Mouse (Mus musculus) hematopoietic stem cell, adult 5-6 weeks (primary cell): ENCODE measurements at regions not wholly inside any gene's neighbourhood (a gene's known extent, or its start where the extent isn't known, plus 50 kb on each side); places are given as distances from the start of the nearest gene placed in this dataset.

Experiments used
- ATAC-seq, 2 experiments: fragments of 125-278 bp in 1 of 2; replicated peaks in 1 of 2; 2 replicates each; pipeline ENCODE4 v1.8.0; 2016 to 2017; ENCODE audit warnings: inconsistent platforms in 2 of 2, mild to moderate bottlenecking in 2 of 2, moderate number of reproducible peaks in 2 of 2, low read depth in 1 of 2, moderate TSS enrichment in 1 of 2; ENCODE audit not compliant: low FRiP score in 2 of 2, poor library complexity in 2 of 2, severe bottlenecking in 2 of 2, insufficient read depth in 1 of 2, low TSS enrichment in 1 of 2

DNA sequence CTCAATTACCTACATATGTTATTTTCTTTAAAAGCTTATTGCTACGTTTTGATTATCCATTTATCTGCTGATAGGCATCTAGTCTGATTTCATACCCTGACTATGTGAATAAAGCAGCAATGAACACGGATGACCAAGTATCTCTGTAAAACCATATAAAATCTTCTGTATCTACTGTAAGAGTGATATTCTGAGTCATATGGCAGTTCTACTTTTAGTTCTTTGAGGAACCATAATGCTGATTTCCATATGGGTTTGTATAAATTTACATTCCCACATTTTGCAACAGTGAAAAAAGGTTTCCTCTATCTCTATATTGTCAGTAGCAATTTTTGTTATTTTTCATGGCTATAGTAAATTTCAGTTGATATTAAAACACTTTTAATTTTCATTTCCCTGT, 280.6 kb downstream of the Fsip2 start:
- ATAC-seq, result no peak

DNA sequence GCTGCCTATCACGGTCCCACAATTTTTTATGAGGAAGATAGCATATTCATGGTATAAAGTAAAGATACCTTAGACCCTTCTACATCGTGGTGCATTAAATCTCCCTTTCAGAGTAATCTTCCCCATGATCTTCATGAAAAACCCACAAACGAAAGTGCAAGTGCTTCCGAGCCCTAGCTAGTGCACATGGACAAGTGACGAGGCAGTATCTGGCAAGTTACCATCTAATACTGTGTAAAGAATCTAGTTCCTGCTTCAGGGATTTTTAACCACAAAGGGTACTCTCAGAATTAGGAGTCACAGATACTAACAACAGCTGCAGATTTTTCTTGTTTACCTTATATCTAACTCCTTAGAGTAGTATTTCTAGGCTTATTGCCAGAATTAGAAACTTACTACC, 282.8 kb downstream of the Fsip2 start:
- peak; percentile 51 to 78; a peak in 3 of 4 replicates for ATAC-seq

DNA sequence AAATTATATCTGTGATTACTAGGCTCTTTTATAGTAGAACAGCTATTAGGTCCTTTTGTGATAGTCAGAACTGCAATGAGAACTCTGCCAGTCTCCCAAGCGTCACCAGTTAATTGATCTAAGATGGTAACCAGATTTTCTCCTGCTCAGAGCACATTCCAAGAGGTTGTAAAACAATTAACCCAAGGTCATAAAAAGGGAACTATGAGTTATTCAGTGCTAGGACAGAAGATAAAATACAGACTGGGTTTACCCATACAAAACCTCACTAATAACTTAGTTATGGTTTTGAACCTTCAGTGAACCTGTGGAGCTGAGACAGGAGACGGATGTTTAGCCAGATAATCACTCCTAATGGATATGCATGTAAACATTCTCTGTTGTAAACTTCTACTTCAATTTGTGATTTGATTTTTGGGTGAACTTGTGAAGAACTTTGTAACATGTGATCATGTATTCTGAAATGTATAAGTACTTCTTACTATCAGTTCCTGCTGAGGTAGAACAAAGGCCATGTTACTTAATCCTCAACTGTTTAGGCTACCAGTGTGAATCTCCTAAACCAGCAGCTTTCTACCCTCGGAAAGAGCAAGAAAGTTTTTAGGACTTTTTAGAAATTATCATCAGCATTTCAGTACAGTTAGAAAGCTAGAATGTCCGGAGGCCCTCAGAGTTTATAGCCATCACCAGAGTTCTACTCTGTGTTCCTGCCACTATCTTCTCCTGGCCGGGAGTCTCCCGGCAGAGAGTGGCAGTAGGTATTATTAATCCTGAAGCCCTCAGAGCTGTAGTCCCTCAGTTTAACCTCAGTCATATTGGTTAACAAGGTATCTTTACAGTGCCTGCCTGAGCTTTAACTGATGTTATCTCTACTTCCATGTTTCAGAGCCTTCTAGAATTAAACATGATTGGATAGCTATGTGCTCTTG, 308.0 kb downstream of the Fsip2 start:
- ATAC-seq, result no peak

DNA sequence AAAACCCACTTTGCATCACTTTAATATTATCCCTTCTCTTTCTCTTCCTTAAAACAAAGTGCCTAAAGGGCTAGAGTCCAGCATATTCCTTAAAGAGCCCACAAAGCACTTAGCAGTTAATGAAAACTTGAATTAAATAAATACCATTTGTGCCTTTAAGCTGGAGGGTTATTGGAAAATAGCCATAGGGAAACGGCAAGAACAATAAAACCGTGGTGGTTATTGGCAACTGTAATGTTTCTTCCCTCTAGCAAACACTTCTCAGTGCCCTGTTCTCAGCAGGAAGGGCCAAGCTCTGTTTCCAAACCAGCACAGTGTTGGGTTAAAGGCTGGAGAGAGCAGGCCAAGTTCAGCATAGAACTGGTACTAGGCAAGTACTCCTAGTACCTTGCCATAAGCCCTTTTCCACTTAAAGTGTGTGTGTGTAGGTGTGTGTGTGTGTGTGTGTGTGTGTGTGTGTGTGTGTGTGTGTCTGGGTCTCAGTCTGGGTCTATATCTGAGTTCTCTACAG, 313.4 kb downstream of the Fsip2 start:
- ATAC-seq, result no peak

DNA sequence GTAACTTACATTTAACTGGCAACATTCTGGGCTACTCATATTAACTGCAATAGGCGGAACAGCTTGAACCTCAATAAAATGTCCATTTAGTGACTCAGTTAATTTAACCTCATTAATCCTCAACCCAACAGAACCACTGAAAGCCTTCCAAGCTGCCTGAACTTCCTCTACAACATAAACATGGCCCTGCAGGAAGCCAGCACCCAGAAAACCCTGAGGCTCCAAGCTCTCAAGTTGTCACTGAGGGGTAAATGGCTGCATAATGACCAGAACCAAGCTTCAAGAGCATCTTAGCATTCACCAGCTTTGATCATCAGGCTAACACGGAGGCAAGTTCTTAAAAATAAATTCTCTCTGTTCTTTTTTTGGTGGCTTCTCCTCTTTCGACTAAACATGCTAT, 315.2 kb downstream of the Fsip2 start:
- ATAC-seq, result no peak

DNA sequence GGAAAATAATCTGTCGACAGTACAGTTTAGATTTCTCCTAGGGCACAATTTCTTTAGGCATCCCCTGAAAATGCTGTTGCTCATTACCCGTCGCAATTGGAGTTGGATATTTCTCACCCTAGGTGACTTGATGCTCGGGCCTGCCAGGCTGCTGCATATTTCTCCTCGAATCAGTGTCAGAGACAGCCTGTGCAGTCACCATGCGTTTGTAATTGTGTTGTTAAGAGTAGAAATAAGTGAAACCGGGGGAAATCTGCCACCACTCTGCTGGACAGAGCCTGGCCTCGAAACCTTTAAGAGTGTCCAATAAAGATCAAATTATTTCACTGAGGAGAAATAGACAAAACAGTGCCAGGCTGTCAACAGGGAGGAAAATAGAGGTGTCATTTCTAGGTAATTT, 340.7 kb upstream of the Zc3h15 start:
- ATAC-seq, result no peak

DNA sequence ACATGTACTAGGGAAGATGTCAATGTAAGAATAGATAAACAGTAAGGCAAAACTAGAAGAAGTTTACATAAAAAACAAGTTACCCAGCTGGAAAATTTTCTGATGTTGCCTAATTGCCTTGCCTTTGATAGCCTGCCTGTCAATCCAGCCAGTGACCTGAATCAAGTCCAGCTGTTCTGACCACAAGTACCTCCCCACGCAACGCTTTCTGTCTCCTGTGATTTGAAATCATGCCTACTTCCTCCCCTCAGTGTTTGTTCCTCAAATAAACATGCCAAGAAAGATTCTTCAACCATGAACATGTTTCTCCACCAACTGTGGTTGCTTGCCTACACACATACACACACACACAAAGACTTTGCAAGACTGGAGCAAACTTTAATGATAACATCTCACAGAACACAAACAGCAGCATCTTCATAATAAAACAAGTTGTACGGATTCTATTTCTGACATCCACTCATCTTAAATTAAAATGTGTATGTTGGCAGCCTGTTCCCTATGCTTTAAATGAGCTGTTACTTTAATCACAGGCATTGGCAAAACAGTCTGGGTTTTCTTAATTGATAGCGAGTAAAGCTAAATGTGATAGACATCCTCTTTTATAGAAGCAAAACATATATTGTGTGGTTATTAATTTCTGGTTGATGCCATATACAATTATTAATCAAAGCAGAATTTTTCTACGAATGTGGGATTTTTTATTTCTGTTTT, 312.0 kb upstream of the Zc3h15 start:
- no peak for ATAC-seq

DNA sequence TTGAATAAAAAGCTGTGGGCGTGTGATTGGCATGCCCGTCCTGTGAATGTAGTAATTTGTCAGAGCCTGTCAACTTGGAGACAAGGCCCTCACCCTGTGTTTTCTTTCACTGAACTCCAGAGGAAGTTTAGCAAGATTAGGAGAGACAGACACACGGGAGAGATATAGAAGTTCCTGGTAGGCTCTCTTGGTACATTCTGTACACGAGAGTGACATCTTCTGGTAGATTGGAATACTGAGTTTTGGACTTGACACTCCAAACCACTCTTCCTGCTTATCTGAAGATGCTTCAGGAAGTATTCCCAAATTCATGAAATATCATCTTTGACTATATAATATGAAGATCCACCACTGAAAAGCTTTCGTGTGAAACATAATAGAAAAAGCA, 311.5 kb upstream of the Zc3h15 start:
- ATAC-seq, result no peak

DNA sequence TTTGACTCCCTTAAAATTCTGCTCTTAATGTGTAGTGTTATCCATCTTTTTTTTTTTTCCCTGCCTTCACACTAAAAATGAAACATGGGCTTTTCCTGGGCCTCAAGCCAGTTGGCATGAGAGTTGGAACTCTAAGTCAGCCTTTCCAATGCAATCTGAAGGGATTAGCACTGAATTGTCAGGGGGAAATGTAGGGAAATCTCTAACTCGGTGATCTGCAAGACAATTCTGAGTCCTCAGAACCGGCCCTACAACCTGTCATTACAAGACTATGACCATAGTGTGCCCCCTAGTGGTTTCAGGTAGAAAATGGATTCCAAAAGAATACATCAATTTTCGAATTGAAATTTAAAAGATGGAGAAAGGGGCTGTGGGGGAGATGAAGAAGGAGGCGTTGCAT, 306.9 kb upstream of the Zc3h15 start:
- no peak for ATAC-seq

DNA sequence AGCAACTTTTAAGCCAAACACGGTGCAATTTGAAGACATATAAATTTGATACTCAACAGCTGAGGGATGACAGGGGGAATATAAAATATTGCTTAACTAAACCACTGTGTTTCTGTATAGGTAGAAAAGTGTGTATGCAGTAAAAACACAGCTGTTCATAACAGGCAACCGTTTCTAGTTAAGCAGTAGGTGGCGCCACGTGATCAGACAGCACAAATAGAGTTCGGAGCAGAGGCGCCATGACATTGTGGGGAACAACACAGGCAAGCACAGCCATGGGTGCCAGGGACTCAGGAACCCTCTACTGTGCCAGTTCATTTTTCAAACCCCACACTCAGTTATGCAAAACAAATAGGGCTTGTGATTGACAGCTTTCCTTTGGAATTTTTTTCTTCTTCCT, 304.1 kb upstream of the Zc3h15 start:
- ATAC-seq, result no peak
